16 mouse cellular contexts compared by ENCODE assay signal in genomic region chr15:23104668-23105380, GRCm38 (mm10).
A peak's percentile ranks its signal among the peaks of the same experiment; 100 is the strongest.
DNase-seq lines count a peak whose midpoint lies in the region; ATAC-seq and TF ChIP-seq lines count a peak whose summit lies in the region.
"Had no signal": no experiment of that assay in that cellular context is flagged by ENCODE, and none has a peak within 500 bp of the region (broad histone marks: within the 10 kb centered on the region; RNA-seq: fewer than 3 reads in every experiment).

No protein-coding gene starts in this region.

- H3K27ac ChIP-seq in kidney, embryonic 16.5 days (ENCODE audit: low read length), result no peak overlapping the region
- no peak overlapping the region for H3K27ac ChIP-seq in limb, embryonic 10.5 days
- H3K27ac ChIP-seq in hindbrain, embryonic 14.5 days, result no peak overlapping the region
- H3K27ac ChIP-seq: embryonic facial prominence, embryonic 13.5 days; forebrain, embryonic 10.5 days; hindbrain, embryonic 10.5 days; limb, embryonic 13.5 days had no signal

- DNase-seq in kidney, postnatal 25 days, result no peak
- DNase-seq in Muller cell, postnatal 12 days (ENCODE audit: inconsistent ontology term), result peak; percentile 36
- peak; percentile 29 for DNase-seq in limb, embryonic 10.5 days (ENCODE audit: low spot score)
- no peak for DNase-seq in hindbrain, embryonic 14.5 days (ENCODE audit: low spot score)
- DNase-seq: adrenal gland, adult 2 months; layer of hippocampus, postnatal 36 days; lung, adult 18-20 months; lung, postnatal 36 days had no signal

- no peak overlapping the region for H3K9ac ChIP-seq in kidney, embryonic 16.5 days (replicated peaks; ENCODE audit: low read length)
- no peak overlapping the region for H3K9ac ChIP-seq in hindbrain, embryonic 14.5 days
- H3K9ac ChIP-seq: embryonic facial prominence, embryonic 13.5 days; limb, embryonic 13.5 days had no signal

- no peak overlapping the region for H3ac ChIP-seq in C2C12 (ENCODE audit: control insufficient read depth, insufficient read length, low read depth)

- H3K27me3 ChIP-seq in kidney, embryonic 16.5 days (ENCODE audit: insufficient read depth, low read length), result no peaks in the 10 kb centered on the region
- no peaks in the 10 kb centered on the region for H3K27me3 ChIP-seq in C2C12 (ENCODE audit: control insufficient read depth, insufficient read depth, insufficient read length)
- no peaks in the 10 kb centered on the region for H3K27me3 ChIP-seq in limb, embryonic 10.5 days (ENCODE audit: low read depth, poor library complexity, severe bottlenecking)
- H3K27me3 ChIP-seq in hindbrain, embryonic 14.5 days (ENCODE audit: control insufficient read depth, insufficient read depth, low read length), result no peaks in the 10 kb centered on the region
- H3K27me3 ChIP-seq: embryonic facial prominence, embryonic 13.5 days; limb, embryonic 13.5 days had no signal

- H3K79me2 ChIP-seq in C2C12 (ENCODE audit: control insufficient read depth, insufficient read depth), result no peaks in the 10 kb centered on the region

- no peaks in the 10 kb centered on the region for H3K79me3 ChIP-seq in C2C12 (ENCODE audit: low read depth)

- no peak for TF ChIP-seq CTCF in C2C12 (IDR thresholded peaks at IDR 0.05; ENCODE audit: control insufficient read depth, insufficient read depth, insufficient read length)

- H3K4me2 ChIP-seq in kidney, embryonic 16.5 days (replicated peaks; ENCODE audit: low read depth, low read length), result no peak overlapping the region
- no peak overlapping the region for H3K4me2 ChIP-seq in hindbrain, embryonic 14.5 days (replicated peaks)
- H3K4me2 ChIP-seq: embryonic facial prominence, embryonic 13.5 days; limb, embryonic 13.5 days; midbrain, embryonic 11.5 days had no signal

- H3K4me1 ChIP-seq in kidney, embryonic 16.5 days (ENCODE audit: insufficient read depth, low read length), result no peaks in the 10 kb centered on the region
- H3K4me1 ChIP-seq in limb, embryonic 10.5 days, result 0 out of 2 replicates have a peak, but pooled peaks cover 2% of the 10 kb centered on the region
- no peaks in the 10 kb centered on the region for H3K4me1 ChIP-seq in hindbrain, embryonic 14.5 days (replicated peaks; ENCODE audit: control insufficient read depth, insufficient read depth, low read length)
- H3K4me1 ChIP-seq: embryonic facial prominence, embryonic 13.5 days; forebrain, embryonic 10.5 days; hindbrain, embryonic 10.5 days; limb, embryonic 13.5 days had no signal

- H3K9me3 ChIP-seq in kidney, embryonic 16.5 days (ENCODE audit: low read length), result no peaks in the 10 kb centered on the region
- no peaks in the 10 kb centered on the region for H3K9me3 ChIP-seq in limb, embryonic 10.5 days (replicated peaks)
- H3K9me3 ChIP-seq in hindbrain, embryonic 14.5 days (ENCODE audit: control insufficient read depth, low read length), result no peaks in the 10 kb centered on the region
- H3K9me3 ChIP-seq: embryonic facial prominence, embryonic 13.5 days; forebrain, embryonic 10.5 days; hindbrain, embryonic 10.5 days; limb, embryonic 13.5 days had no signal

- H3K4me3 ChIP-seq in kidney, embryonic 16.5 days (ENCODE audit: low read length), result no peak overlapping the region
- H3K4me3 ChIP-seq in C2C12 (ENCODE audit: insufficient read depth, poor library complexity, severe bottlenecking), result no peak overlapping the region
- H3K4me3 ChIP-seq in limb, embryonic 10.5 days, result no peak overlapping the region
- H3K4me3 ChIP-seq in hindbrain, embryonic 14.5 days (replicated peaks; ENCODE audit: low read length), result no peak overlapping the region
- H3K4me3 ChIP-seq: embryonic facial prominence, embryonic 13.5 days; forebrain, embryonic 10.5 days; hindbrain, embryonic 10.5 days; limb, embryonic 13.5 days had no signal

- WGBS in kidney, embryonic 16.5 days, result 37% methylated on average over 5 of the region's 5 CpGs
- 35% methylated on average over 5 of the region's 5 CpGs for WGBS in limb, embryonic 10.5 days
- 32% methylated on average over 5 of the region's 5 CpGs for WGBS in hindbrain, embryonic 14.5 days

- no peaks in the 10 kb centered on the region for H3K36me3 ChIP-seq in kidney, embryonic 16.5 days (ENCODE audit: insufficient read depth, low read length)
- no peaks in the 10 kb centered on the region for H3K36me3 ChIP-seq in C2C12 (ENCODE audit: control insufficient read depth, insufficient read depth)
- no peaks in the 10 kb centered on the region for H3K36me3 ChIP-seq in limb, embryonic 10.5 days
- H3K36me3 ChIP-seq in hindbrain, embryonic 14.5 days (replicated peaks; ENCODE audit: control insufficient read depth, insufficient read depth), result no peaks in the 10 kb centered on the region
- H3K36me3 ChIP-seq: embryonic facial prominence, embryonic 13.5 days; forebrain, embryonic 10.5 days; hindbrain, embryonic 10.5 days; limb, embryonic 13.5 days had no signal

- ATAC-seq in kidney, embryonic 16.5 days (ENCODE audit: low FRiP score, low TSS enrichment), result peak; percentile 80
- ATAC-seq in CD4-positive, CD25-positive, alpha-beta regulatory T cell, adult 4 months, result no peak
- ATAC-seq in hindbrain, embryonic 14.5 days (ENCODE audit: low FRiP score), result no peak

TF ChIP-seq in C2C12, 6 proteins besides CTCF, POLR2A, EP300 and RAD21:
- TF ChIP-seq MYOD1 (IDR thresholded peaks at IDR 0.05; ENCODE audit: control insufficient read depth, insufficient read length, low read depth) (no peak), CEBPB (IDR thresholded peaks at IDR 0.05; ENCODE audit: low read depth) (no peak), MYOG (IDR thresholded peaks at IDR 0.05; ENCODE audit: control insufficient read depth, extremely low read depth, insufficient read length) (no peak), MAX (IDR thresholded peaks at IDR 0.05) (no peak), FOSL1 (IDR thresholded peaks at IDR 0.05; ENCODE audit: insufficient read depth, low read length, poor library complexity, severe bottlenecking) (peak; percentile 80), USF1 (IDR thresholded peaks at IDR 0.05; ENCODE audit: low read depth) (no peak)

Comparison
In these comparisons a context has a peak if more than half of its experiments do, and no peak if none do; other contexts are left out.
1. DNase-seq: peak in Muller cell, postnatal 12 days (single experiment) and limb, embryonic 10.5 days (single experiment); none in kidney, postnatal 25 days (0 of 2) and hindbrain, embryonic 14.5 days (single experiment).